Mouse (Mus musculus) CD4-positive, CD25-positive, alpha-beta regulatory T cell, adult 2 months (primary cell): ENCODE measurements around the gene Gm20772.
"Not testable (repeated sequence)": the region's sequence is repeated elsewhere in the genome, so short reads cannot be mapped to it uniquely, and the experiment has no call there.

ENCODE experiments used
- DNase-seq: peaks from one replicate; pipeline ENCODE4 v3.0.0-alpha.2; 2012; ENCODE audit warnings: low read depth, low spot score

Gm20772 gene

GRCm38 (mm10) chrY:17874441-17874840 is at the start of gene Gm20772, which contains the start of gene Gm20831:
Gm20772 (plus strand) TSS chrY:17874741.
Gm20831 (plus strand) TSS chrY:17874741.
- not testable (repeated sequence) for DNase-seq

- DNase-seq: not testable (repeated sequence)
Observed at GRCm38 (mm10) chrY:17846166-17846565, 28.4 kb upstream of the Gm20772 start, which contains the start of gene Gm21904. Gm21904 (minus strand) TSS chrY:17846266.
